Mouse (Mus musculus) erythroblast, embryonic 14.5 days (primary cell): ENCODE results near the gene Gadd45g. TPM values are rescaled to one million over a fixed set of nuclear protein-coding genes. Genes with fewer than 3 reads are reported as not detected.
A peak's percentile ranks its signal among the peaks of the same experiment; 100 is the strongest.

Source experiments
- H3K27me3 ChIP-seq: 2 replicates; pipeline ENCODE4 v1.6.1; 2012; ENCODE audit warnings: inconsistent platforms; ENCODE audit not compliant: control insufficient read depth
- H3K36me3 ChIP-seq: 2 replicates; pipeline ENCODE4 v1.6.1; 2012; ENCODE audit warnings: mild to moderate bottlenecking, inconsistent platforms; ENCODE audit not compliant: control insufficient read depth
- H3K4me1 ChIP-seq: 2 replicates; pipeline ENCODE4 v1.6.1; 2012; ENCODE audit warnings: inconsistent platforms; ENCODE audit not compliant: control insufficient read depth
- H3K4me3 ChIP-seq: replicated peaks from 2 replicates; pipeline ENCODE3; 2012; ENCODE audit warnings: moderate library complexity, mild to moderate bottlenecking, inconsistent platforms
- H3K9me3 ChIP-seq: 2 replicates; pipeline ENCODE4 v1.6.1; 2012; ENCODE audit warnings: low read length, inconsistent platforms, mixed read lengths; ENCODE audit not compliant: control insufficient read depth
- GATA1 ChIP-seq: IDR thresholded peaks from 2 replicates; pipeline ENCODE4 v1.6.1; 2012; ENCODE audit warnings: low read length, inconsistent platforms, mixed read lengths
- TAL1 ChIP-seq: IDR thresholded peaks from 3 replicates; pipeline ENCODE4 v1.6.1; 2012; ENCODE audit warnings: low read length, inconsistent platforms, mixed read lengths
- polyA plus RNA-seq: library from polyadenylated mRNA; stranded (reverse); fragments of >175 nt; gene quantifications from 2 replicates; pipeline ENCODE4 v1.2.3, GENCODE M21; 2012

The Gadd45g gene
- polyA plus RNA-seq, 1 experiment: 11.5 TPM

DNA sequence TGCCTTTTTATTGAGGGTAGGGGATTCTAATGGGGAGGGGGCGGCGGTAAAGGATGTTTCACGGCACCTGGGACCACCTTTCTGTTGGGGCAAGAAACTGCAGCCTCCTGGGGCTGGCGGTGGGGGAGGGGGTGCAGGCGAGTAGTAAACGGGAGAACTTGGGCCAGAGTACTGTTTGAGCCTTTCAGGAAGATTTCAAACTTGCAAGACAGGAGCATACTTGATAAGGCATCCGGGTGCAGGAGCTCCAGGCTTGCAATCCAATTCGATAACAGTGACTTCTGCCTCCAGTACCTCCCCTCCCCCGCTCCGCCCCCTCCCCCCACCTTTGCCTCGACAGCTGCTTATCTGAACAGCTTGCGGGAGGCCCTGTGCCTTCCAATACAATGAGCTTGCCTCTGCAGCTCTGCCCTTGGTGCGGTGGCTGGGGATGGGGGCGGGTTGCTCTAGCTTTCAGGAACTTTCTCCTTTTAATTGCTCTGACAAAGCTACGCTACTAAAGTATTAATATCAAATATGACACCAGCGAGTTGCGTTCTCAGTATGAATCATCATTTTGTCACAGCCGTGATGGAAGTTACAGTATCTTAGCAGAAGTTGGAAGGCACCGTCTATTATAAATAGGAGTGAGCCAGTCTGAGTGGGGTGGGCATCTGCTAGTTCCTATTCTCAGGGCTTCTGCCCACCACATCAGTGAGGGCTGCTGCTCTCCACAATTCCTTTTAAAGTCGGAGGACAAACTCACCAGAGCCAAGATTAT is 2.2 kb downstream of the Gadd45g start:
- Histone ChIP-seq H3K4me3 (peak overlapping the region; percentile 93), H3K27me3 (peaks cover 6% of the 10 kb centered on the region), H3K9me3 (no peaks in the 10 kb centered on the region), H3K4me1 (peaks cover 74% of the 10 kb centered on the region), H3K36me3 (peaks cover 8% of the 10 kb centered on the region)
- peak; percentile 56 for TF ChIP-seq GATA1
- TF ChIP-seq TAL1: no peak; the same call in 1 of the 3 replicates

DNA sequence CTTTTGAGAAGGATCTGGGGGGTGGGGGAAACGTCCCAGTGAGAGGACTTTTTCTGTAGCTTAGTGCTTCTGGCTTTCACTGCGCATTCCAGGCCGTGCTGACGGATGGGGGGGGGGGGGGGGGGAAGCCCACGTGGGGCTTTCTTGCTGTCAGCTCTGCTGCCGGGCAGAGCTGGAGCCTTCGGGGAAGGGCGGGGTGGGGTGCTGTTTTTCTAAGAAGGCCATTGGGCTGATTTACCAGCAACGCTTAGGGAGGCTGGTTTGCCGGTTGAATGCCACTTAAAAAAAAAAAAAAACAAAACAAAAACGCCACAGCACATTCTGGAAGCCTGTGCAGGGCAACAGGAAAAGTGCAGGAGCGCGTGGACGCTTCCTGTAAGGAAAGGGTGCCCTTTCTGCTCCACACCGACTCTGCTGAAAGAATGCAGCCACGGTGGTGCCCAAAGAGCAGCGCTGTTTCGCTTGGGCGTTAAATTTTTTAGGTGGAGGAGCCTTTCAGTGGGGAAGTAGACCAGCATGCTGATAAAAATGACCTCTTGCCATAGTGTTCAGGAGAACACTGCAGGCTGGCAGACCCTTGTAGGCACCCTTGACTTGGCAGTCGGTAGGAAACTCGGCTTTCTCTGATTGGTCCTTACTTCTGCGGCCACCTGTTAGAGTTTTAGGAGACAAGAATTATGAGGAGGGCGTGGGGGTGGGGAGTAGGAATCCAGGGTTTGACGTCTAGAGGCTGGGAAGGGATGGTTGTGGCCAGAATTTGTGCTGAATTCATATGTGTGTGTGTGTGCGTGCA is 3.0 kb downstream of the Gadd45g start:
- Histone ChIP-seq H3K36me3 (peaks cover 8% of the 10 kb centered on the region), H3K4me1 (peaks cover 74% of the 10 kb centered on the region), H3K4me3 (peak overlapping the region; percentile 93), H3K27me3 (peaks cover 4% of the 10 kb centered on the region; the same call in 1 of the 2 replicates), H3K9me3 (no peaks in the 10 kb centered on the region)
- TF ChIP-seq TAL1 (no peak), GATA1 (no peak)

- Histone ChIP-seq H3K4me1 (peaks cover 65% of the 10 kb centered on the region), H3K9me3 (no peaks in the 10 kb centered on the region), H3K36me3 (peaks cover 8% of the 10 kb centered on the region), H3K4me3 (no peak overlapping the region), H3K27me3 (peaks cover 4% of the 10 kb centered on the region; the same call in 1 of the 2 replicates)
- TF ChIP-seq TAL1 (no peak), GATA1 (no peak)
Observed at GRCm38 (mm10) chr13:51850565-51850964, 4.1 kb downstream of the Gadd45g start.

GRCm38 (mm10) chr13:51852560-51853190 is 6.2 kb downstream of the Gadd45g start:
- Histone ChIP-seq H3K36me3 (peaks cover 5% of the 10 kb centered on the region), H3K9me3 (no peaks in the 10 kb centered on the region), H3K4me3 (no peak overlapping the region), H3K27me3 (peaks cover 4% of the 10 kb centered on the region; the same call in 1 of the 2 replicates), H3K4me1 (peaks cover 44% of the 10 kb centered on the region)
- no peak for TF ChIP-seq TAL1
- no peak for TF ChIP-seq GATA1

DNA sequence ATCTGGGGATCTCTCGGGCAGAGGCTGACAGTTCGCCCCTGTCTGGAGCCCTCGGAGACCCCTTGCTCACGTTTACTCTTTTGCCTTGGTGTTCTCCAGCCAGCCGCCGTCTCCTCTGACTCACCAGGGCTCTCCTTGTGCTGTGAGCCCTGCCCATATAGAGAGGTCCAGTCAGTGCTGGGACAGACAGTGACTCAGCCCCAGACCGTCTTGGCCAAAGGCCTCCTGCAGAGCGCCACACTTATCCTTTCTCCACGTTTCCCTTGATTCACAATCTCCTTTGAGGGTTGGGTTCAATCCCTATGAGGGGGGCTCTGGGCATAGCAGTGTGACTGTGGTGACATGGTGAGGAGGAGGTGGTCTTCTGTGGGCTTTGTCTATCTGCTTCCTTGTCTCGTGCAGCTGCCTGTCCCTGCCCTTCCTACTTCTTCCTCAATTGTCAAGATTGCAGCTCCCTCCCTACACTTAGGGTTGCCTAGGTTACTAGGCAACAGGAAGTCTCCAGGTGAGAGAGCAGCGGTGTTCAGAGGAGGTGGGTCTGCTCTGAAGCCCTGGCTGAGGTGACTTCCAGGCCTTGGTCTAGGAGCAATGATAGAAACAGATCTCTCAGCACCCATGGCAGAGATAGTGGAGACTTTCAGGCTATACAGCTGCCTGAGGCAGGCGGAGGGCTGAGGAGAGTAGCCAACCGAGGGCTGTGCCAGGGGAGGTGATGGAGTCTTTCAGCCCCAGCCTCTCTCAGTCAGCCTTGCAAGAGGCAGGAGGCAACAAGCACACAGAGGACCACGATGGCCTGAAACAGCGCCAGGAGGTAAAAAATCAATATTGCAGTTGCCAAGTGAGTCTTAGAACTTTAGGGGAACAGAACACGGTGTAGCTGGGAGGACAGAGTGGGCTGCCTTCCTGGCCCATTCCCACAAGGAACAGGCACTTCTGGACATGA is 7.1 kb downstream of the Gadd45g start:
- no peaks in the 10 kb centered on the region for H3K9me3 ChIP-seq
- H3K4me3 ChIP-seq: no peak overlapping the region
- peaks cover 4% of the 10 kb centered on the region; the same call in 1 of the 2 replicates for H3K27me3 ChIP-seq
- peaks cover 35% of the 10 kb centered on the region for H3K4me1 ChIP-seq
- TF ChIP-seq TAL1 (no peak), GATA1 (no peak)
- H3K36me3 ChIP-seq: no peaks in the 10 kb centered on the region

- Histone ChIP-seq H3K4me1 (peaks cover 16% of the 10 kb centered on the region), H3K36me3 (no peaks in the 10 kb centered on the region), H3K27me3 (peaks cover 6% of the 10 kb centered on the region; the same call in 1 of the 2 replicates), H3K9me3 (no peaks in the 10 kb centered on the region), H3K4me3 (no peak overlapping the region)
- TF ChIP-seq GATA1 (no peak), TAL1 (no peak)
Observed at GRCm38 (mm10) chr13:51855584-51855983, 9.1 kb downstream of the Gadd45g start.

- no peaks in the 10 kb centered on the region for H3K36me3 ChIP-seq
- H3K27me3 ChIP-seq: peaks cover 6% of the 10 kb centered on the region; the same call in 1 of the 2 replicates
- H3K9me3 ChIP-seq: no peaks in the 10 kb centered on the region
- no peak for TF ChIP-seq TAL1
- no peak for TF ChIP-seq GATA1
- peaks cover 5% of the 10 kb centered on the region for H3K4me1 ChIP-seq
- no peak overlapping the region for H3K4me3 ChIP-seq
Observed at GRCm38 (mm10) chr13:51857156-51857555, 10.7 kb downstream of the Gadd45g start.

DNA sequence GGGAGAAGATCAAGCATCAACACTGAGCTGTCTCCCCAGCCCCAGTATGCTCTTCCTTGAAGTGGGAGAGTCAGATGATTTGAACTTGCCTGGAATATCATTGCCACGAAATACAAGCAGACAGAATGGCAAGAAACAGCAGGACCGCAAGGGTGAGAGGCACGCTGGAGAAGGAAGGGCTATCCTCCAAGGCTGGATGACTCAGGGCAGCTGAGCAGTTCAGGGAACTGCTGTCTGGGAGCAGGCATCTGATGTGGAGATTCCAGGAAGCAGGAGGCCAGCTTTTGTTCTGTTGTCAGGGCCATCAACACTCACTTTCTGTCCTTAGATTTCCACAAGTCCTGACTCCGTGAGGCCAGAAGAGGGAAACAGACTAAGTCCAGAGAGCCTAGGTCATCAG is 12.0 kb downstream of the Gadd45g start:
- no peaks in the 10 kb centered on the region for H3K36me3 ChIP-seq
- H3K27me3 ChIP-seq: peaks cover 6% of the 10 kb centered on the region; the same call in 1 of the 2 replicates
- no peak overlapping the region for H3K4me3 ChIP-seq
- H3K4me1 ChIP-seq: peaks cover under 1% of the 10 kb centered on the region; the same call in 1 of the 2 replicates
- H3K9me3 ChIP-seq: no peaks in the 10 kb centered on the region
- TF ChIP-seq TAL1: no peak
- TF ChIP-seq GATA1: no peak
